Mouse (Mus musculus): Measurements from ENCODE around the gene Cipc.
A peak's percentile ranks its signal among the peaks of the same experiment; 100 is the strongest.

Cipc gene

DNA sequence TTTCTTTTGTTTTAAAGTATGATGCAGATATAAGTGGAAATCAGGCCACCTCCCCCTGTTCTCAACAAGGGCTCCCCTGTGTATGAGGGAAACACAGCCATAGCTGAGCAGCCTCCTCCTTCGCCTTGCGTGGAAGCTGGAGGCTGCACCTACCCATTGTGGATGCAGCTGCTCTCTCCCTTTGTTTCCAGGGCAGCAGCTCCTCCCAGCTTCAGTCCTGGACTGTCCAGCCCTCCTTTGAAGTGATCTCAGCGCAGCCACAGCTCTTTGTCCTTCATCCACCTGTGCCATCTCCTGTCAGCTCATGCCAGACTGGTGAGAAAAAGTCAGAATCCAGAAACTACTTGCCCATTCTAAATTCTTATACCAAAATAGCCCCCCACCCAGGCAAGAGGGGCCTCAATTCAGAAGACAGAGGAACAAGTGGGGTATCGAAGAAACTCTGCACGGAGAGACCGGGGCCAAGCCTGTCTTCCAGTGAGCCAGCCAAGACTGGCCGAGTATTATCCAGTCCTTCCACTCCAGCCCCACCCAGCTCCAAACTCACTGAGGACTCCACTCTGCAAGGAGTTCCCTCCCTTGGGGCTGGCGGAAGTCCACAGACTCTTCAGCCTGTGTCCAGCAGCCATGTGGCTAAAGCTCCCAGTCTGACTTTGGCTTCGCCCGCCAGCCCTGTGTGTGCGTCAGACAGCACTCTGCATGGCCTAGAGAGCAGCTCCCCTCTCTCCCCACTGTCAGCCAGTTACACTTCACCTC is 14.9 kb downstream of the Cipc start:
- DNase-seq, result peak; percentile 59 to 63

DNA sequence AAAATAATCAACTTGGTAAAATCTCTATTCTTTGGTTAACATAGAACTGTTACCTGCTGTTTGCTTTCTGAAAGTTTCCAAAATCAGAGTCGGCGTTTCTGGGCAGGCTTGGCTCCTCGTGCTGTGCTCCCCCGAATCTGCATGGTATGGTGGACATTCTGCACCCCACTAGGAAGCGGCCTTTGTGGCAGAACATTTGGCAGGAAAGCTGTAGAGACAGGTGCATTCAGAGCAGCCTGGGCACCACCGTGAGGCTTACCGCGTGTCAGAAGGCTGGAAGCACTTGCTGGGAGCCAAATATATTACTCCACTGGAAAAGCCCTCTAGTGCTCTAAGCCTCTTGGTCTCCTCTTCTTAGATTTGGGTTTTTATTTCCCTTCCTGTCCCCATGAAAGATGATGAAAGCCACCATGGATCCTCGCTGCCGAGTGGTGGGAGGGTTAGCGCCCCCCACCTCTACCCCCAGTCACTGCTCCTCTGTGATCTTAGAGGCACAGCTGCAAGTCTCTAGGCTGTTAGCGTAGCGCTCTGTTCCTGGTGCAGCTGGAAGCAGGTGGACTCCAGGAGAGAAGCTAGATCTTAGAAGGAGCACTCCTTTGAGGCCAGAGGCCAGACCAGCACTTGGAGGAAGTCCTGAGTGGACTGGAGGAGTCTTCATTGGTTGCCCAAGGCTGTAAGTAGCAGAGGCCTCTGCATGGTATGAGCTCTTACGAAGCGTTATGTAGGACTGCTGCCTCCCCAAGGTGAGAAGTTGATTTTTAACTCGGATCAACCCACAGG is 17.6 kb downstream of the Cipc start:
- peak; percentile 83 to 90 for DNase-seq

DNA sequence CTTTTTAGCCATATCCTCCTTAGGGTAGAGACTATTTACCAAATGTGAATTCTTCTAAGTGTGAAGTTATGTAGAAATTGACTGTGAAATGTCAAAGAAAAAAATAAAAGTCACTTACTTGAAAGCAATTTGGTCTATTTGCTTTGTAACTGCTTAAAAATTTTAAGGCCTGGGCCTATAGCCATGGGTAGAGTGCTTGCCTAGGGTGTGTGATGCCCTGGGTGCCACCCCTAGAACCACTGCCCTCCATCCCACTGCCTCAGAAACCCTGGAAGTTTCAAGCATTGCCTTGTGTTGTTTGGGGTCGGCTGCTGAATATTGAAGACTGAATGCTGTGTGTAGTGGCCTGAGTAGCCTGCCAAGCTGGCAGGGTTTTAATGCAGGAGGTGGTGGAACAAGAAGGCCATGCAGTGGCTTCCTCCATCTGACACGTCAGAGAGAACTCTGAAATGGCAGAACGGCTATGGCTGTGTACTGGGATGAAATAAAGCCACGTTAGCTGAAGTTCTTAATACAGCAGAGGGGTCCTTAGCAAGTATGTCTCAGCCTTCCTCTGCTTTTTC is 18.5 kb downstream of the Cipc start:
- no peak for DNase-seq

DNA sequence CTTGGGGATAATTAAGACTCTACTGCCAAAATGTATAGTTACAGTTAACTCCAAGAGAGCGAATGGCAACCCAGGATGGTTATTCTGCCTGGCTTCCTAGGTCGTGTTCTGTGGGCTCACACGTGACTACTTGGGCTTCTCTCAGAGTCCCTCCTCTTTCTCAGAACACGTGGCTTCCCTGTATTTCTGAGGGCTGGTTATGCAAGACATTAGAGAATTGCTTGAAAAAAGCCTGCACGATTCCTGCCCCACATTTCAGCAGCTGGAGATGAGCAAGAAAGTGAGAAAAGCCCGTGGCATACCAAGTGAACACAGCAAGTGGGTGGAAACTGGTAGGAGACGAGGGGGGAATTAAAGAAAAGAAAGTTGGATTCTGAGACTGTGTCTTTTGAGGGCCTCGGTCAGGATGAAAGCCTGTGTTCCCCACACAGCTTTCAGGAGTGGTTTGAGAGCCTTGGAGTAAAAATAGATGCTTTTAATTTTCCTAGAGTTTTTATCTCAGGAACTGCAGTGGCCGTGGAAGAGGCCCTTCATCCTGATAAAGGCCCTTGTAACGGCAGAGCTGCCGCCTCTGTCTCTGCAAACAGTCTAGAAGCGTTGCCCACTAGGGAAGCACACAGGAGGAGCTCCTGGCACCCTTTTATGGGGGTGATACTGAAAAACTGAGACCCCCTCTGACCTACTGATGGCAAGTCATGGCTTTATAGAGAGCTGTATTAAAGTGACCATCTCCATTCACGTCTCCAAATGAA is 21.8 kb downstream of the Cipc start:
- DNase-seq, result no peak

DNA sequence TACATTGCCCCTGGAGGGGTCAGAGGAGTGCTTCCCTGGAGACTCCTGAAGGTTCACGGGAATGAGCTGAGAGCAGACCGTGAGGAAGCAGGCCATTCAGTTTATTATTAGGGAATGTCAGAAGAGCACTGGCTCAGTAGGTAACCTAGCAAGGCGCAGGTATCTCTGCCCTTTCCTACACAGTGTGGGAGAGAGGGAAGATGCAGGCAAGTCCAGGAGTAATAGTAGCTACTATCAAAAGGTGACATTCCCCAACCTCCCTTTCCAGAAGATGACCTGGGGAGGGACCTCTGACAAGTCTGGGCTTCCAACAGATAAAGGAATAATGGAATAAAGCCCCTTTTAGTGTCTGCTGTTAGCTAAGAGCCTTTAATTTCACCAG is 22.4 kb downstream of the Cipc start:
- no peak for DNase-seq

DNA sequence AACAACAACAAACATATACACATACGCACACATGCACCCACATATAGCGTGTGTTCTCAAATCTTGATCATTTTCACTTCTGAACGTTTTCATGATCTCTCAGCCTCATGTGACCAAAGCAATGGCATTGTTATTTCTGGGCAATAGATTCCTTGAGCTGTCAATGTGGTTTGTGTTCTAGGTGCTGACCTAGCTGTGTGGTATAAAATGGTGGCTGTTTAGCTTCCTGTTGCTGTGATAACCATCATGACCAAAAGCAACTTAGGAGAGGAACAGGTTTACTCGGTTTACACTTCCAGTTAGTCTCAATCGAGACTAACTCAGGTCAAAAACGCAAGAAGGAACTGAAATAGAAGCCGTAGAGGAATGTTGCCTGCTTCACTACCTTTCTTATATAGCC is 24.2 kb downstream of the Cipc start:
- no peak for DNase-seq

DNA sequence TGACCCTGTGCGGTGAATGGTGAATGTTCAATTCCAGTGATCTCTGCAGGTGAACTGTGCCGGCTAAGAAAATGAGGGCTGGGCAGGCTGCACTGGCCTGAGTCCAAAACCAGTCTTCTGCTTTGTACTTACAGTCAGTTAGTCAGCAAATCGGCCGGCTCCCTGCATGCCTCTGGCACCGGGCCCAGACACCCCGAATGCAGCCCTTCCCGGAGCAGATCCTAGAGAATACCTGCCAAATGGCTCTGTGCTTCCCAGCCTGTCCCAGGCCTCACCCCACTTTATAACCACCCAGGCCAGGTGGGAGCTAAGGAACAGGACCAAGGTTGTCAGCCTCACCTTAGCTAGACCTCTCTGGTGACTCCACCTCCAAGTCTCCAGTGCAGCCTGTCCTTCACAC is 26.4 kb downstream of the Cipc start:
- DNase-seq, result peak; percentile 96

DNA sequence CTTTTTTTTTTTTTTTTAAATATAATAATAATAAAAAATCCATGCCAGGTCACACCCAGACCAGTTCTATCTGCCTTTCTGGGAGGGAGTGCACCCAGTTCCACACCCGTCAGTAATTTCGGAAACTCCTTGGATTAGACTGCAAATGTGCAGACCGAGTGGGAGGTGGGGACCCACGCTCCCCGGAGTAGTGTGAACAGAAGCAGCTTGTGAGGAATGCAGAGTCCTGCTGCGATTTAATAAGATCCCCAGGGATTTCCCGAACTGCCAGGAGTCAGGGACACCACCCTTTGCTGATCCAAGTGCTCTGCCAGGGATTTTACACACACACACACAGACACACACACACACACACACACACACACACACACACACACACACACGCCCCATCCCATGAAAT is 26.9 kb downstream of the Cipc start:
- DNase-seq, result peak in 1 of 2 experiments; percentile 43

DNA sequence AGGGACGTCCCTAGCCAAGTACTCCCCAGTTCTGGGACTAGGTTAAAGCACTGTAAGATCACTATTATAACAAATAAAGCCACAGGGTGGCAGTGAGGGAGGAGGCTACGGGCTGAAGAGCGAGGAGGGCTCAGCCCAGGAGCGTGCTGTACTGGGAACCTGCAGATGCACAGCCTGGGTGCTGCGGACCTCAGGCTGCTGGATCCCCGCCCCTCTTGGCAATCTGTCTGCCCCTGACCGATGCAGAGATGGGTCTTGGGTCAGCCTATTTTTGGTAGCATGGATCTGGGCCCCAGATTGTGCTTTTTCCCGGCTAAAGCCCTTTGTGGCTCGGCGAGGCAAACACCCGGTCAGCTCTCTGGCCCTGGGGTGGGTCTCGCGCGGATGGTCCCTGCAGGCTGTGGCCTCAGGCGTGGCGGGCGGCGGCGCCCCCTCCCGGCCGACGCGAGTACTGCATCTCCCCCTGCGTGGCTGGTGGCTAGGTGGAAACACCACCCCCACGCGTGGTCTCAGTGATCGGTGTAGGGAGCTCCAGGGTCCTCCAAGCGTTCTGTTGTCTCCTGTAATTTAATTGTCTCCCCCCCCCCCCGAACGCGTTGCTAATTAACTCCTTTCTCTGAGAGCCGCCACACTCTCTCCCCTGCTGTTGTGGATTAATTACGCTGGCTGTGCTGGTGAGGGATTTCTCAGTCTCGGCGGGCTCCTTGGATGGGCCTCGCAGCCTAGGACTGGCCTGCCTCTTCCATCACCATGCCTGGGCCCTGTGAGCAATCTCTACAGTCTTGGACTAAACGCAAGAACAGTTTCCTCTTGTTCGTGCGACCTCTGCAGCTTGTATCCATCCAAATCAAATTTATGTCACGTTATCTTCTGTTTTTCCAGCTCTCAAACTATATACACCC is 27.8 kb downstream of the Cipc start:
- peak; percentile 86 to 95 for DNase-seq

DNA sequence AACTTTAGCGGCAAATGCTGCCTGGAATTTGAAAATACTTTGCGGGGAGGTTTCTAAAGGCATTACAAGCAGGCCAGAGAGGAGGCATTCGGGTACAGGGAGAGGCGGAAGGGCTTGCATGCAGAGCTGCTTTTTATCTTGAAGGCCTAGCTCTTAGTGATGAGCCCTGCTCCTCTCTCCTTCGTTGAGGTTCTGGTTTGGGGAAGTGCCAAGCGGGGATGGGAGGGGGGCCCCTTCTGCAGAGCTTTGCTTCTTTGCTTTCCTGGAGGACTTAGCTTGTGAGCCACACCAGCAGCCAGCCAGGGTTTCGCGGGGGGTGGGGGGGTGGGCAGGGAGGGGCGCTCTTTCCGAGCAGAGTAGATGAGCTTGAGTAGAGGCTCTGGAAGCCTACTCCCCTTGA is 28.9 kb downstream of the Cipc start:
- no peak for DNase-seq

DNA sequence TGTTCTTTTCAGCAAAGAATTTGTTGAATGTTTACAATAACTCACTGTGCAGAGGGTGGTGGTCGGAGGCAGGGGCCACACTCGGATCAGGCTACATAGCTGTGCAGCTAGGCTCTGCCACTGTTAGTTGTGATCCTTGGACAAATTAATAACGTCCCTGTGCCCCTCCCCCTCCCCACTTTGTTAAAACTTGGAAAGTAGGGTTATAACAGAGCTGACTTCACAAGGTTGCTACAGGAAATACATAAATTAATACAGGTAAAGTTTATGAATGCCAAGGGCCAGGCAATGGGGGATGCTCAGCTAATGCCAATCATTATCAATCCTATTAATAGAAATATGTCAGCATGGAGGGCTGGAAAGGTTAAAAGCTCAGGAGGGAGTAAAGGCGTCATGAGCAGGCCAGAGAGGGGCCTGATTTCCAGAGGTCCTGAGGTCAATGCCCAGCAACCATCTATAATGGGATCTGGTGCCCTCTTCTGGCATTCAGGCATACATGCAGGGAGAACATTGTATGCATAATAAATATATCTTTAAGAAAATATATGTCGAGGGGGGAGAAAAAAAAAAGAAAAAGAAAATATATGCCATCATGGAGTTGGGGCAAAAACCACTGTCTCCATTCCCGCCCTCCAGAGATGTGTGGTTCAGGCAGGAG is 29.8 kb downstream of the Cipc start:
- DNase-seq, result no peak

DNA sequence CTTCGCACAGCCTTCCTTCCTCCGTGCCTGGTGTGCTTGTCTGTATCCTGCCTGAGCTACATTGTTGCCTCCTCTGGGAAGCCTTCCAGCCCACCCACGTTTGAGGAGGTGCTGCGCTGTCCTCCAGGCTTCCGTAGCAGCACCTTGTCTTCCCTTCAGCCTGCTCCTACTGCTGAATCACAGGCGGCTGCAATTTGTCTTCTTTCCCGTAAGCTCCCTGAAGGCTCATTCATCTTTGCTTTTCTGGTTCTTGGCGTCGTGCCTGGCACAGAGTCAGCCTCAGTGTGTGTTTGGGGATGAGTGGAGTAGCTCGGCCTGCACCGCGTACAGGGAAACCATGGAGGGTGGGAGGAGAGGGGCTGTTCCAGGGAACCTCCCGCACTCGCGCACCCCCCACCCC is 31.0 kb downstream of the Cipc start:
- peak; percentile 64 to 66 for DNase-seq

DNA sequence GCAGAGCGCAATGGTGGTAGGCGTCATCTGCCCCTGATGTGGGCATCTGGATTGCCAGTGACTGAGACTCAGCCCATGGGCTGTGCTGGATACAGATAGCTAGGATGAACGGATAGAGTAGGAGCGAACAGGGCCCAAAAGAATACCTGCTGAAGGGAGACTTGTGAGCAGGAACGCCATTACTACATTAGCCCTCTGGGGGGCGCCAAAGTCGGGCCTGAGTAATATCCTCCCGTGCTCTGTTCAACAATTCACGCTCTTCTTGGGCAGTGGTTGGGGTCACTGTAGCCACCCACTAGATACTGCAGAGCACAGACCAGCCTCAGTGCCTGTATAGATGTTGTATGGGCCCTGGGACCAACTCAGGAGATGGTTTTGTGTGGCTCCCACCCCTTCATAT is 34.3 kb downstream of the Cipc start:
- peak; percentile 59 to 78 for DNase-seq

DNA sequence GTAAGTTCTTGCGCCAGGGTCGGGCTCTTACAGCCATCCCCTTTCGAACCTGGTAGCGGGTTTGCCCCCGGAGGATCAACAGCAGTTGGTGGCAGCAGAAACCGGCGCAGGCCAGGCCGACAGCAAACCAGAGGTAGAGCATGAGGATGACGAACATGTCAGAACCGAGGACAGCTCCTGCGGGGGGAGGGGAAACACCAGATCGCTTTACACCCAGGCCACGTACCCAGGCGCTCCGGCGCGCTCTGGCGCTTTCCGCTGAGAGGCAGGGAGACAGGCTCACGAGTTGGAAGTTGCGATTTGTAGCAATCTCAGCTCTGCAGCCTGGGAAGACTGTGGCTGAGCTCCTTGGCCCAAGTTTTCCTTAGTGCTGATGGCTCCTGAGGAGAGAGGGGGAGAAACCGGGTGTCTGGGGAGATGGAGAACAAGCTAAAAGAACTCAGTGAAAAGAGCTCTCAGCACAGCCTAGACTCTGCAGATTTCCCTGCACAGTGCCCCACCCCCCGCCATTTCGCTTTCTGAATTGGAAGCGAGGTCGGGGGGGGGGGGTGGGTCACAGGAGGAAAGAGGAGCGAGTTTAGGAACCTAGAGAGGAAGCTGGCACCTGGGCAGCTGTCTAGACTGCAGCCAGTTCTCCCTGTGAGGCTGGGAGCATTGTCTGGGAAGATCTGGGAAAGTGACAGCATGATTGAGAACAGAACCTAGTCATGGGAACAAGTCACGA is 36.8 kb downstream of the Cipc start:
- no peak for DNase-seq

DNA sequence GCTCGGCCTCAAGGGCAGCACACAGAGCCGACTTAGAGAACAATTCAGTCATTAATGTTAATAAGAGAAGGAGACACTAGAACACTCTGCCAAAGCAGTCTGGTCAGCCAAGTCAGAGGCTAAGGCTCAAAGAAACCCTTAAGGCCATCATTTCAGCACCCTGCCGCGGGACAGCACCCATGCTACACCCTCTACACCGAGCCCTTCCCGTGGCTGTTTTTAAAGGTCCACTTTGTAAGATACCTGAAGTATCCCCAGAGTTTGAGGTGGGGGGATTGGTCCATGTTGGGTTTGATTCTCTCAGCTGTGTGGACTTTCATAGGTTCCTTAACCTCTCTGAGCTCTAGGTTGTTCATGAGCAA is 37.3 kb downstream of the Cipc start:
- no peak for DNase-seq

DNA sequence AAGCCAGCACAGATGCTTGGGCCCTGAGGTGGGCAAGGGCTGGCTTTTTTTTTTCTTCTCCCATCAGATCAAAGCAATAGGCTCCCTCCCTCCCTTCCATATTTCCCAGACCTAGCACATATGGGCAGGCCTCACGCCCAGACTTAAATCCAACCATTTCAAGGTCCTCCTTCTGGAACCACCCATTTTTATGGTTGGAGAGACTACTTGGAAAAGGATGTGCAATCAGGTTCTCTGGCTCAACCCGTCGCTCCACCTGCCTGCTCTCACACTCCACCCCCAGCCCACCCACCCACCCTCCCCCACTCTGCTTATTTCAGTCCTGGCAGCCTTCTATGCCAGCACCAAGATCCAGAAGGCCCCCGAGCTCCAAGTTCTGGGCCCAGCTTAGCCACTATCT is 39.7 kb downstream of the Cipc start:
- no peak for DNase-seq

DNA sequence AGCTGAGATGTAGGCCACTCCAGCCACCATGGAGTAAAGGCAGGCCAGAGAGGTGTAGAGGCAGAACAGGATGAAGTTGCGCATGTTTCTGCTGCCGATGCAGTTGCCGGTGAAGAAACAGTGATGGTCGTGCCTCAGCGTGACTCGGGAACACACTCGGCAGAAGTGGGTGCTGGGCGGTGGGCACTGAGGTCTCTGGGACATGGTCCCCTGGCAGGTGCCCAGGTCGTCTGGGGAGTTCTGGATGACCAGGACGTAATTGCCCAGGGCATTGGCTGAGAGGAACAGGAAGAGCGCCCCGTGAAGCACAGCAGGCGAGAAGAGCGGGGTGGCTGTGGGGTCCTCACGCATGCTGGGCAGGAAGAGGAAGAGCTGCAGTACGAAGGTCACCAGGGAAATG is 41.4 kb downstream of the Cipc start:
- DNase-seq, result no peak

DNA sequence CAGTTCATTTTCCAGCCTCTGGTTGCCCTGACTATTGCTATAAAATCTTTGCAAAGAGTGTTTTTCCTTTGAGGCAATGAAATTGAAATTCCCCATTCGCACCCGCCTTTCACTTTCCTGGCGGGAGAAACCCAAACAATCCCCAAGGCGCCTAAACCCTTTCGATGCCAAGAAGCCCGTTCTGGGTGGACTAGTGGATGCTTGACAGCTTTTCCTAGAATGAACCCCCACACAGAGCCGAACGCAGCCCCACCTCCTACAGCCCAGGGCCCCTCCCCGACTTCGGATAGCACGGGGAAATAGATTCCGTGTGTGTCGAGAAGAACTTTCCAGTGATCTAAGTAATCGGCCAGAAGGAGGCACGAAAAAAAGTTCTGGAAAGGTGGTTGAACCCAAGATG is 42.5 kb downstream of the Cipc start:
- DNase-seq, result no peak

DNA sequence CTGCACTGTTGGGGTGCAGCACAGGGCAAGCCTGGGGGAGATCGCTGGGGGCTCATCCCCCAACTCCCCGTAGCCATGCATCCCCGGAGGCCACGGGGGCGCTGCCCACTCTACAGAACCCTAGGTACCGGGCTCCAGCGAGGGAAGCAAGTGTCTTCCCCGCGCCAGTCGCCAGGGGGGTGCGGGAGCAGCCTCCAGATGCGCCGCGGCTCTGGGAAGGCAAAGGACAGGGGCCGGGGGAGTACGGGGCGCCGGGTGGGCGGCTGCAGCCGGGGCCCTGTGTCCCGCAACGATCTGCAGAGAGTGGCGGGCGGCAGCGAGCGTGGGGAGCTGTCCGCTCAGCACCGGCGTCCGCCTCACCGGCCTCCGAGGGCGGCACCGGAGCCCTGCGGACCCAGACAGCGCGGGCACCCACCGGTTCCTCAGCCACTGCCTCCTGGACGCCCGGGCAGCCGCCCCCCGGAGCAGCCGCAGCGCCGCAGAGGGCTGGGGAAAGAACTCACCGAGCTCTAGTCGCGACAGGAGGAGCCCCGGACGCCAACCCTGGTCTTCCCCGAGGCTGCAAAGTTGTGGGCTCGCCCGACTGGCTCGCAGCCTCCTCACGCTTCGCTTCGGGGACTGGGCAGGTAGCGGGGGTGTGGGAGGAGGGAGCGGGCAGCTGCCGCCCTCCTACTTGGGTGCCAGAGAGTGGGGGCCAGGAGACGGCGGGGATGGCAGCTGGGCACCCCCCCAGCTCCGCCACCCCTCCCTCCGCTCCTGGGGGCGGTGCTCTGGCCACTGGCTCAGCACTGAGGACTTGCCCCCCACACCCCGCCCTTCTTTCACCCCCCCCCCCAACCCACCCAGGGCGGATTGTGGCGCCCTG is 43.3 kb downstream of the Cipc start, which contains the start of gene Zdhhc22:
TSS of gene Zdhhc22 (minus strand) at position 541 of the 865 bp plus-strand sequence.
- DNase-seq, result peak; percentile 55 to 73

DNA sequence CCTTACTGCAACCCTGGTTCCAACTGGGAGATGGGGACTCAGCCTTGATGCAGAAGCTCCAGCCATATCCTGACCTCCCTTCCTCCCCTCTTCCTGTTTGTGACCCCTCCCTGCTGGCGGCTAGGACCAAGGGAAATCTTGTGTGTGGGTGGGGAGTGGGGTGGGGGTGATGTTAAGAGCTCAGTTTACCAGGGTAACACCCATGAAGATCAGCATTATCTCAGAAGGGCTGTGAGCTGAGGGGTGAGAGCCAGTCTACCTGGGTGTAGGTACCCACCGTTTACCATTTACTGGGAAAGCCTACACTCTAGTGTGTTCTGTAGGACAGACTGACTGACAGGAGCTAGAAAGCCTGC is 43.9 kb downstream of the Cipc start:
- DNase-seq, result no peak
